Mouse (Mus musculus): ENCODE measurements around the gene Gm5751. TPM values are rescaled to one million over a fixed set of nuclear protein-coding genes. Genes with fewer than 3 reads are reported as not detected.
"Not testable (repeated sequence)": the region's sequence is repeated elsewhere in the genome, so short reads cannot be mapped to it uniquely, and the experiment has no call there.

Gene Gm5751
- not detected for total RNA-seq (2021)
- long read RNA-seq, experiment 1 = 0 reads
- long read RNA-seq, experiment 2 = 0 reads

- DNase-seq (ENCODE audit: low spot score in 2 of 2) = not testable (repeated sequence)
Measured at GRCm38 (mm10) chrX:8873953-8874352, at the start of gene Gm5751. TSS of gene Gm5751 (plus strand) at chrX:8874253.

GRCm38 (mm10) chrX:8832043-8832442, 42.0 kb upstream of the Gm5751 start:
- peak; percentile 38 to 45 for DNase-seq (ENCODE audit: low spot score in 2 of 2)

DNA sequence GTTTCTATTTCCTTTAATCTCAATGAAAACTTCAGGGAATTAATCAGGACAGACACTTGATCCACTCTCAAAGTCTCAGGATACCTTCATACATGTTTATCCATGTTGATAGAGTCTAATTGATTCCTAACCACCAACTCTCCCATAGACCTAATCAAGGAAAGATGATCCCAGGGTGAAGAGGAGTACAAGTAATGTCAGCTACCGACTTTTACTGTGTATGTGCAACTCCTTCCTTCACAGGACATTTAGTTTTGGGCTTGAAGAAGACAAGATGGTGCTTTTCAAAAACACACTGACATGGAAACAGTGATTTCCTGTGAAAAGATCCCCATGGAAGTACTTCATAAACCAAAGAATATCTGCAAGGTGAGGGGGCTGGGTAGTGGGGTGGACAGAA, 30.4 kb upstream of the Gm5751 start, which contains the start of gene Gm6592:
Gene Gm6592 (plus strand): TSS at position 301 of the 400 bp plus-strand sequence.
- no peak for DNase-seq (ENCODE audit: low spot score in 2 of 2)

DNA sequence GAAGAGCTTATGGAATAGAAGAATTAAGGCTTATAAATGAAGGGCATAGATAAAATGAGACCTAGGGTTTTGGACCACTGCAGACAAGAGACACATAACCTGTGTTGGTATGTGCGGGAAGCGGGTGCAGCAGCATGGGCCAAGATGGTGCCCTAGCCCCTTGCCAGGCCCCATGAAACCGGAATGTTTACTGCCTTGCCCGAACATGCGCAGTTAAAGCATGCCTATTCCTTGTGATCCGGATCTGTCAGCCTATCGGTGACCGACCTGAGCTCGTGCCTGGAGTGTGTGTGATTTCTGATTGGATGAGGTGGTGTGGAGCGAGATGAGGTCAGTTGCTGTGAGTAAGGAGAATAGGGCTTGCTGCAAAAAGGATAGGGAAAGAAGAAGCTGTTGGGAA, 21.6 kb upstream of the Gm5751 start:
- no peak for DNase-seq (ENCODE audit: low spot score in 2 of 2)

GRCm38 (mm10) chrX:8864331-8864730, 9.7 kb upstream of the Gm5751 start:
- DNase-seq (ENCODE audit: low spot score in 2 of 2) = peak; percentile 48 to 71

DNA sequence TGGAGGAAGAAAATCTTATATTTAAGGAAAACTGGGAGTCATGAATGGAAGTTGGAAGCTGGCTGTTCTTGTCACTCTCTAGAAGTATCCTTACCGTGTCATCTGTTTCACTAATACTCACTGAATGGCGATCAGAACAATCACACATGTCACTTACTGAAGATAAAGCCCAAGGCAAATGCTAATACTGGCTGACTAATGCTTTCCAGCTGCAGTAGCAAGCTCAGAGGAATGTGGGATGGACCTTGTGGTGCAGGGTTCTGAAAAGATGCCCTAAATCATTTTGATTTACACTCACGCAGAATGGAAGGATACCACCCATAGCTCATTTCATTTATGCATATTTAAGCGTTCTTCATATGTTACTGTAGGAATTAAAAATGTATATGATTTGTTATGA, 10.3 kb downstream of the Gm5751 start:
- no peak for DNase-seq (ENCODE audit: low spot score in 2 of 2)

GRCm38 (mm10) chrX:8891975-8892342, 17.9 kb downstream of the Gm5751 start:
- DNase-seq (ENCODE audit: low spot score in 2 of 2) = no peak

DNA sequence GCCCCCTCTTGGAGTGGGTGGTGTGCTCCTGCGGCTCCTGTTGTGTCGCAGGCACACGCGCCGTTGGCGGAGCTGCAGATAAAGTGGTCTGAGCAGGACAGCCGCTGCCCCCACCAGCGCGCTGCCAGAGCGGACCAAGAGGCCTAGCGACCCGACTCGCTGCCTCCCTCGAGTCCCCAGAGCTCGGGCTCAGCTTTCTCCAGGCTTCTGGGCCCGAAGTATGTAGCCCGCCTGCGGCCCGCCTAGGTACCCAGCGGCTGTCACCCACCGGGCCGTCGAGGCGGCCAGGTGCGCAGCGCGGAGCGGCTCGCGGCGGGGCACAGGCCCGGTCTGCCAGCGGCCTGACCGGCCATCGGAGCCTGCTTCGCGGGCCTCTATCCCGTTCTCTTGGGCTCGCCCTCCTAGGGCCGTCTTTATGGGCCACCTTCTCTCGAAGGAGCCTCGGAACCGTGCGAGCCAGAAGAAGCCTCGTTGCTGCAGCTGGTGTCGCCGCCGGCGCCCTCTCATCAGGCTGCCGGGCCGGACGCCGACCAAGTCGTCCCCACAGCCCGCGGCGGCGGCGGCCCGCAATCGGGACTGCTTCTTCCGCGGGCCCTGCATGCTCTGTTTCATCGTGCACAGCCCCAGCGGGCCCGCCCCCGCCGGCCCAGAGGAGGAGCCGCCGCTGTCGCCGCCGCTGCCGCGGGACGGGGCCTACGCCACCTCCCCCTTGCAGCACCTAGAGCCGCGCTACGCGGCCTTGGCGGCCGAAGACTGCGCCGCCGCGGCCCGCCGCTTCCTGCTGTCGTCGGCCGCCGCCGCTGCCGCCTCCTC, 18.5 kb downstream of the Gm5751 start, which contains the start of gene B630019K06Rik:
Gene B630019K06Rik (plus strand): TSS at position 40 of the 813 bp plus-strand sequence.
- DNase-seq (ENCODE audit: low spot score in 2 of 2) = peak; percentile 45 to 49

DNA sequence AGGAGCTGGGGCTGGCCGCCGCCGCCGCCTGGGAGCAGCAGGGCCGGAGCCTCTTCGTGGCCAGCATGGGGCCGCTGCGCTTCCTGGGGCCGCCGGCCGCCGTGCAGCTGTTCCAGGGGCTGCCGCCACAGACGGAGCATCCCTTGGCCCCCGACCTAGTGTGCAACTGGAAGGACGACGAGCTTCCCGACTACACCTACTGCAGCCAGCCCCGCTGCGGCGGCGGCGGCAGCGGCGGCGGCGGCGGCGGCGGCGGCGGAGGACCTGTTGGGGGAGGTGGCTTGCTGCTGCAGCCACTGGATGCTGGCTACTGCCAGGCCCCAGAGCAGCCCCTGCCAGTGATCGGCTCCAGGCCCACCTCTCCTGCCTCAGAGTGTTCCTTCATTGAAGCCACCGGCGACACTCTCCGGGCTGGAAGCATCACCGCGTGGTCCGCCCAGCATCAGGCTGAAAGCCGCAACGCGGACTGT, 19.2 kb downstream of the Gm5751 start:
- peak in 1 of 2 experiments; percentile 21 for DNase-seq (ENCODE audit: low spot score in 2 of 2)

DNA sequence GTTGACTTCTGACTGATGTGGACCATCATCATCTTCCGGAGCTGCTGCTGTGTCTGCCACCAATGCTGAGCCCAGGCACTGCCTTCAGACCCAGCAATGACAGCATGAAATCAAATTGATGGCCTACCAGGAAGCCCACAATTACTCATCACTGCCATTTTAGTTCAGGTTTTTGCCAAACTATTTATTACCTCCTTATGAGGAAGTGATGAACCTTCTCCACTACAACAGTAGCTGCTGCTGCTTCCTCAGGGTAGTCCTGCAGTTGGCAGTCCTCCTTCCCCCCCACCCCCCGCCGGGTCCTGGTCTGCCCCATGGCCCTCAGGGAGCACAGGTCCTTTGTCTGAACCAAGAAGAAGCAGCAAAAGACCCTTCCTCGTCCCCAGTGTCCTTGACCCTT, 26.8 kb downstream of the Gm5751 start:
- DNase-seq (ENCODE audit: low spot score in 2 of 2) = no peak

- DNase-seq (ENCODE audit: low spot score in 2 of 2) = no peak
Measured at GRCm38 (mm10) chrX:8901906-8902472, 27.9 kb downstream of the Gm5751 start.

- DNase-seq (ENCODE audit: low spot score in 2 of 2) = no peak
Measured at GRCm38 (mm10) chrX:8921080-8921479, 47.0 kb downstream of the Gm5751 start.

DNA sequence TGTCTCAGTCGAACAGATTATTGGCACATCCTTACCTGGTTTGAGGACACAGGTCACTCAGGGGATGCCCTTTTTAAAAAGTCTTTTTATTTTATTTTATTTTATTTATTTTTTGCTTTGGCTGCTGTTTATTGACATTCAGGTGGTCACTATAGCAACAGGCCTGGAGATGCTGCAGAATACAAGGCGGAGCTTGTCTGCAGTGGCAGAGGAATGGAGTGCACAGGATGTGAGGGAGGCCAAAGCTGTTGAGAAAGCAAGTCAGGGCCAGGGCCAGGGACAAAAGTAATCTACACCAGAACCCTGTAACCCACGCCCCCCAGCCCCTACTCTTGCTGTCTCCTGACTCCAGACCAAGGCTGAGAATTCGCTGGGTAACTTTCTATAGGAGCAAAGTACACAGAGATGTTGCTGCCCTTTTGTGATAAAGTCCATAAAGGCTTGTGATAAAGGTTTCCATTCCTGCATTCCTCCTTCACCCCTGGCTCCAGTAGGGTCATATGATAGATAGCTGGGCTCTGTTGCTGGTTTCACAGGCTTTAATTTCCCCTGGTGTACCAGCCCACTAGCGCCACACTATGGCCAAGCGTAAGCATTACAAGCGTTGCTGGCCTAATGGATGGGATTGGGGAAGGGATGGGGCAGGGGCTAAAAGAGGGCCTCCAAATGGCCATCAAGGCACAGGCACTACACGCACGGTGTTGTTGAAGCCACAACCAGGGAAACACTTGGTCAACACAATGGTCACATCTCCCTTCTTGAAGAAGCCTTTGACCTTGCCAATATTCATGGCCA, 48.0 kb downstream of the Gm5751 start:
- DNase-seq (ENCODE audit: low spot score in 2 of 2) = peak in 1 of 2 experiments; percentile 6

DNA sequence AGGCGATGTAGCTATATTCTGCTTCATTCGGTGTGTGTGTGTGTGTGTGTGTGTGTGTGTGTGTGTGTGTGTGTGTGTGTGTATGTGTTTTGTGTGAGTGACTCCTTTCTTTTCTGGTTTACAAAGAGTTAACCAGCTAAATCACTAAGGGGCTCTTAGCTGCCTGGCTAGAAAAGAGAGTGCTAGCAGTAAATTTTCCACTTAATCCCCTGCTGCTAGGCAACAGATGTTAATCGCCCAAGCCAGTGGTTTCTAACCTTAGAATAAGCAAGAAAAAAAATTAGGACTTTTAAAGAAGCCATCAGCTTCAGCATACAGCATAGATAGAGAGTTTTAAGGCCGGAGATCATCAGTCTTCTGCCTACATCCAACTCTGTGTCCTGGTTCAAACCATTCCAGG, 53.3 kb downstream of the Gm5751 start:
- DNase-seq (ENCODE audit: low spot score in 2 of 2) = no peak

Other genes starting within 250 kb of the Gm5751 start
- not detected for gene Ssxb8, start 183.4 kb upstream of the Gm5751 start, total RNA-seq (2021)
- not detected for gene Ssx9, start 125.8 kb upstream of the Gm5751 start, total RNA-seq (2021)
- not detected for gene Ssxb5, start 70.6 kb upstream of the Gm5751 start, total RNA-seq (2021)
- not detected for gene Gm6592, start 30.3 kb upstream of the Gm5751 start, total RNA-seq (2021)
- gene B630019K06Rik, start 18.1 kb downstream of the Gm5751 start, total RNA-seq (2021) = 10 to 100 TPM; 28.5 to 30.2 TPM
- gene Fthl17b, start 88.7 kb downstream of the Gm5751 start, total RNA-seq (2021) = not detected
- not detected for gene Fthl17c, start 102.3 kb downstream of the Gm5751 start, total RNA-seq (2021)
- gene Fthl17d, start 112.5 kb downstream of the Gm5751 start, total RNA-seq (2021) = not detected
- gene Fthl17e, start 159.2 kb downstream of the Gm5751 start, total RNA-seq (2021) = not detected
- gene Fthl17f, start 188.8 kb downstream of the Gm5751 start, total RNA-seq (2021) = not detected
- gene 4930402K13Rik, start 230.3 kb downstream of the Gm5751 start, total RNA-seq (2021) = not detected